Comparison of ENCODE assay signal across 8 mouse cellular contexts in genomic region chr7:127840886-127841285, GRCm38 (mm10). TPM values are rescaled to one million over a fixed set of nuclear protein-coding genes. Genes with fewer than 3 reads are reported as not detected.
A peak's percentile ranks its signal among the peaks of the same experiment; 100 is the strongest.
DNase-seq lines count a peak whose midpoint lies in the region; ATAC-seq and TF ChIP-seq lines count a peak whose summit lies in the region.

No protein-coding gene starts in this region.

- H3K9ac ChIP-seq in ES-E14 (ENCODE audit: insufficient read depth, low read depth, low read length, poor library complexity, severe bottlenecking): peak overlapping the region; percentile 72
- peak overlapping the region; percentile 73 for H3K9ac ChIP-seq in heart, postnatal 0 days (replicated peaks; ENCODE audit: low read depth, low read length)

- H3K9me3 ChIP-seq in ES-E14 (ENCODE audit: control insufficient read depth, insufficient read depth, low read depth, low read length): no peaks in the 10 kb centered on the region
- no peaks in the 10 kb centered on the region for H3K9me3 ChIP-seq in embryonic facial prominence, embryonic 10.5 days
- H3K9me3 ChIP-seq in heart, postnatal 0 days (replicated peaks; ENCODE audit: control insufficient read depth, low read length): no peaks in the 10 kb centered on the region
- H3K9me3 ChIP-seq in midbrain, embryonic 10.5 days (replicated peaks): no peaks in the 10 kb centered on the region

- peaks cover 2% of the 10 kb centered on the region; the same call in 1 of the 2 replicates for H3K36me3 ChIP-seq in ES-E14 (ENCODE audit: control insufficient read depth, insufficient read depth, low read length, poor library complexity, severe bottlenecking)
- peaks cover 16% of the 10 kb centered on the region for H3K36me3 ChIP-seq in embryonic facial prominence, embryonic 10.5 days (replicated peaks)
- H3K36me3 ChIP-seq in heart, postnatal 0 days (replicated peaks; ENCODE audit: control insufficient read depth, insufficient read depth, low read length): peaks cover 24% of the 10 kb centered on the region
- 0 out of 2 replicates have a peak, but pooled peaks cover 8% of the 10 kb centered on the region for H3K36me3 ChIP-seq in midbrain, embryonic 10.5 days

- no peaks in the 10 kb centered on the region for H3K27me3 ChIP-seq in embryonic facial prominence, embryonic 10.5 days (replicated peaks; ENCODE audit: low read depth, poor library complexity, severe bottlenecking)
- H3K27me3 ChIP-seq in heart, postnatal 0 days (ENCODE audit: control insufficient read depth, insufficient read depth, low read length): no peaks in the 10 kb centered on the region
- peaks cover 6% of the 10 kb centered on the region; the same call in 1 of the 2 replicates for H3K27me3 ChIP-seq in midbrain, embryonic 10.5 days (ENCODE audit: low read depth, poor library complexity, severe bottlenecking)

- H3K4me3 ChIP-seq in ES-E14 (ENCODE audit: insufficient read depth in 1 of 2, low read depth in 1 of 2, low read length in 2 of 2, poor library complexity in 1 of 2, severe bottlenecking in 1 of 2): peak overlapping the region; percentile 17 to 77; a peak in 3 of 4 replicates
- H3K4me3 ChIP-seq in embryonic facial prominence, embryonic 10.5 days: peak overlapping the region; percentile 77
- peak overlapping the region; percentile 86 for H3K4me3 ChIP-seq in heart, postnatal 0 days (ENCODE audit: low read depth, low read length)
- peak overlapping the region; percentile 83 for H3K4me3 ChIP-seq in midbrain, embryonic 10.5 days

- in situ Hi-C loops in ES-E14 (cut with MboI; ENCODE audit: low sequenced_read_pairs in 2 of 2, unreplicated experiment in 2 of 2): no loop called here

- intact Hi-C loops in left cerebral cortex, postnatal 14 days (cut with DNase I): no loop called here

- TF ChIP-seq CTCF in heart, postnatal 0 days (IDR thresholded peaks at IDR 0.05; ENCODE audit: low read depth): no peak

- no peak overlapping the region for H3K27ac ChIP-seq in ES-E14 (ENCODE audit: insufficient read depth, low read depth, low read length, poor library complexity, severe bottlenecking)
- H3K27ac ChIP-seq in embryonic facial prominence, embryonic 10.5 days (replicated peaks): peak overlapping the region; percentile 85
- H3K27ac ChIP-seq in heart, postnatal 0 days (ENCODE audit: low read depth): peak overlapping the region; percentile 91
- peak overlapping the region; percentile 86 for H3K27ac ChIP-seq in midbrain, embryonic 10.5 days (replicated peaks)

- peaks cover 0 to 3% of the 10 kb centered on the region in 2 experiments; a peak in 2 of 4 replicates for H3K4me1 ChIP-seq in ES-E14 (ENCODE audit: control insufficient read depth in 2 of 2, insufficient read depth in 2 of 2, low read length in 2 of 2, poor library complexity in 1 of 2)
- peaks cover 15% of the 10 kb centered on the region for H3K4me1 ChIP-seq in embryonic facial prominence, embryonic 10.5 days
- H3K4me1 ChIP-seq in heart, postnatal 0 days (ENCODE audit: control insufficient read depth, insufficient read depth): peaks cover 5% of the 10 kb centered on the region
- H3K4me1 ChIP-seq in midbrain, embryonic 10.5 days: peaks cover 21% of the 10 kb centered on the region

- ATAC-seq in heart, postnatal 0 days (ENCODE audit: insufficient read depth, low read depth): peak; percentile 19

- peak overlapping the region; percentile 96 for H3K4me2 ChIP-seq in heart, postnatal 0 days (ENCODE audit: low read depth, low read length)

- no peak for DNase-seq in ES-E14 (ENCODE audit: low read depth, low spot score)
- DNase-seq in adrenal gland, adult 2 months: peak; percentile 62
- no peak for DNase-seq in embryonic facial prominence, embryonic 10.5 days (ENCODE audit: low spot score)
- DNase-seq in heart, postnatal 0 days (ENCODE audit: low spot score): no peak
- peak; percentile 74 to 83 for DNase-seq in left cerebral cortex, postnatal 14 days (ENCODE audit: low spot score in 2 of 2)
- no peak for DNase-seq in midbrain, embryonic 10.5 days (ENCODE audit: low spot score)
- peak; percentile 38 to 48 for DNase-seq in spleen, postnatal 36 days (ENCODE audit: low spot score in 2 of 2)
- DNase-seq in layer of hippocampus, adult 9-10 months (ENCODE audit: low spot score): no peak

- no peak for TF ChIP-seq EP300 in heart, postnatal 0 days (IDR thresholded peaks at IDR 0.05; ENCODE audit: low read depth)

- WGBS in embryonic facial prominence, embryonic 10.5 days: 5% methylated on average over 15 of the region's 15 CpGs
- WGBS in heart, postnatal 0 days: 4% methylated on average over 15 of the region's 15 CpGs
- 5% methylated on average over 15 of the region's 15 CpGs for WGBS in midbrain, embryonic 10.5 days

TF ChIP-seq in ES-E14, 5 proteins besides CTCF, POLR2A, EP300 and RAD21:
- TF ChIP-seq MAFK (IDR thresholded peaks at IDR 0.05; ENCODE audit: insufficient read depth, low read depth, low read length) (peak; percentile 35; the same call in 1 of the 2 replicates), ZNF384 (IDR thresholded peaks at IDR 0.05; ENCODE audit: low read depth, low read length) (no peak), HCFC1 (IDR thresholded peaks at IDR 0.05; ENCODE audit: borderline replicate concordance, insufficient read depth, low read length) (no peak), CHD2 (IDR thresholded peaks at IDR 0.05; ENCODE audit: low read depth, low read length) (no peak), ZC3H11A (IDR thresholded peaks at IDR 0.05; ENCODE audit: borderline replicate concordance, low read depth, low read length) (no peak)

RNA-seq across cellular contexts. Expression of gene Stx1b, which starts 16.5 kb away (rescaled TPM):
- total RNA-seq in ES-E14 (2012; rRNA removed): 1.4 and 1.7 TPM in 2 replicates
- total RNA-seq in adrenal gland, adult 2 months (2021): 1 to 10 TPM; 5.0 to 6.9 TPM
- 8.5 and 11.4 TPM in 2 replicates for polyA plus RNA-seq in adrenal gland, adult 2 months (2012; rRNA removed)
- 4.7 and 6.5 TPM in 2 replicates for polyA plus RNA-seq in embryonic facial prominence, embryonic 10.5 days (2016; fragmentation: Nextera tagmentation; extraction: Ambion mirVana)
- 0.15 and 0.19 TPM in 2 replicates for total RNA-seq in heart, postnatal 0 days (2014; rRNA removed; ENCODE audit: low replicate concordance)
- 0.38 and 0.51 TPM in 2 replicates for polyA plus RNA-seq in heart, postnatal 0 days (2015; fragmentation: Nextera tagmentation; extraction: Ambion mirVana)
- total RNA-seq in left cerebral cortex, postnatal 14 days (2021): 100 to 1,000 TPM; 401 to 404 TPM
- 5.4 and 9.7 TPM in 2 replicates for polyA plus RNA-seq in midbrain, embryonic 10.5 days (2016; fragmentation: Nextera tagmentation; extraction: Ambion mirVana)

RNA-seq across cellular contexts. Expression of gene Stx4a, which starts 16.8 kb away (rescaled TPM):
- total RNA-seq in ES-E14 (2012; rRNA removed): 20.9 and 23.7 TPM in 2 replicates
- total RNA-seq in adrenal gland, adult 2 months (2021): 100 to 1,000 TPM in 1 of 2 experiments, 10 to 100 TPM in 1; 79.6 to 102 TPM
- 52.2 and 54.0 TPM in 2 replicates for polyA plus RNA-seq in adrenal gland, adult 2 months (2012; rRNA removed)
- polyA plus RNA-seq in embryonic facial prominence, embryonic 10.5 days (2016; fragmentation: Nextera tagmentation; extraction: Ambion mirVana): 22.5 and 29.3 TPM in 2 replicates
- 4.5 and 14.5 TPM in 2 replicates for total RNA-seq in heart, postnatal 0 days (2014; rRNA removed; ENCODE audit: low replicate concordance)
- 44.7 and 46.5 TPM in 2 replicates for polyA plus RNA-seq in heart, postnatal 0 days (2015; fragmentation: Nextera tagmentation; extraction: Ambion mirVana)
- total RNA-seq in left cerebral cortex, postnatal 14 days (2021): 10 to 100 TPM; 50.3 to 55.3 TPM
- 19.5 and 21.6 TPM in 2 replicates for polyA plus RNA-seq in midbrain, embryonic 10.5 days (2016; fragmentation: Nextera tagmentation; extraction: Ambion mirVana)

RNA-seq across cellular contexts. Expression of gene Zfp646, which starts 35.1 kb away (rescaled TPM):
- total RNA-seq in ES-E14 (2012; rRNA removed): 44.7 and 52.5 TPM in 2 replicates
- total RNA-seq in adrenal gland, adult 2 months (2021): 10 to 100 TPM; 28.9 to 33.1 TPM
- polyA plus RNA-seq in adrenal gland, adult 2 months (2012; rRNA removed): 14.1 and 15.9 TPM in 2 replicates
- 19.9 and 21.8 TPM in 2 replicates for polyA plus RNA-seq in embryonic facial prominence, embryonic 10.5 days (2016; fragmentation: Nextera tagmentation; extraction: Ambion mirVana)
- total RNA-seq in heart, postnatal 0 days (2014; rRNA removed; ENCODE audit: low replicate concordance): 19.5 and 25.4 TPM in 2 replicates
- 2.7 and 3.0 TPM in 2 replicates for polyA plus RNA-seq in heart, postnatal 0 days (2015; fragmentation: Nextera tagmentation; extraction: Ambion mirVana)
- total RNA-seq in left cerebral cortex, postnatal 14 days (2021): 10 to 100 TPM; 25.0 to 25.6 TPM
- polyA plus RNA-seq in midbrain, embryonic 10.5 days (2016; fragmentation: Nextera tagmentation; extraction: Ambion mirVana): 17.2 and 18.7 TPM in 2 replicates

RNA-seq across cellular contexts. Expression of gene Zfp668, which starts 35.7 kb away (rescaled TPM):
- 8.6 and 11.3 TPM in 2 replicates for total RNA-seq in ES-E14 (2012; rRNA removed)
- total RNA-seq in adrenal gland, adult 2 months (2021): 1 to 10 TPM; 7.2 to 9.7 TPM
- 8.1 and 10.3 TPM in 2 replicates for polyA plus RNA-seq in adrenal gland, adult 2 months (2012; rRNA removed)
- 42.5 and 49.1 TPM in 2 replicates for polyA plus RNA-seq in embryonic facial prominence, embryonic 10.5 days (2016; fragmentation: Nextera tagmentation; extraction: Ambion mirVana)
- total RNA-seq in heart, postnatal 0 days (2014; rRNA removed; ENCODE audit: low replicate concordance): 3.2 and 4.8 TPM in 2 replicates
- 6.1 and 7.1 TPM in 2 replicates for polyA plus RNA-seq in heart, postnatal 0 days (2015; fragmentation: Nextera tagmentation; extraction: Ambion mirVana)
- 10 to 100 TPM; 22.0 to 22.6 TPM for total RNA-seq in left cerebral cortex, postnatal 14 days (2021)
- polyA plus RNA-seq in midbrain, embryonic 10.5 days (2016; fragmentation: Nextera tagmentation; extraction: Ambion mirVana): 41.5 and 47.3 TPM in 2 replicates

RNA-seq across cellular contexts. Expression of gene Hsd3b7, which starts 40.5 kb away (rescaled TPM):
- total RNA-seq in ES-E14 (2012; rRNA removed): 14.7 and 22.5 TPM in 2 replicates
- total RNA-seq in adrenal gland, adult 2 months (2021): 10 to 100 TPM; 45.5 to 46.2 TPM
- polyA plus RNA-seq in adrenal gland, adult 2 months (2012; rRNA removed): 83.9 and 86.5 TPM in 2 replicates
- polyA plus RNA-seq in embryonic facial prominence, embryonic 10.5 days (2016; fragmentation: Nextera tagmentation; extraction: Ambion mirVana): 6.8 and 8.0 TPM in 2 replicates
- 36.1 and 47.4 TPM in 2 replicates for total RNA-seq in heart, postnatal 0 days (2014; rRNA removed; ENCODE audit: low replicate concordance)
- polyA plus RNA-seq in heart, postnatal 0 days (2015; fragmentation: Nextera tagmentation; extraction: Ambion mirVana): 23.3 and 27.4 TPM in 2 replicates
- 1 to 10 TPM; 4.8 to 6.0 TPM for total RNA-seq in left cerebral cortex, postnatal 14 days (2021)
- polyA plus RNA-seq in midbrain, embryonic 10.5 days (2016; fragmentation: Nextera tagmentation; extraction: Ambion mirVana): 5.0 and 7.2 TPM in 2 replicates

Comparison
In these comparisons a context has a peak if more than half of its experiments do, and no peak if none do; other contexts are left out.
1. DNase-seq: peak in adrenal gland, adult 2 months (single experiment), left cerebral cortex, postnatal 14 days (2 of 2) and spleen, postnatal 36 days (2 of 2); none in ES-E14 (single experiment), embryonic facial prominence, embryonic 10.5 days (single experiment), heart, postnatal 0 days (single experiment), midbrain, embryonic 10.5 days (single experiment) and layer of hippocampus, adult 9-10 months (single experiment).
2. RNA of gene Stx1b, which starts 16.5 kb away (total RNA-seq): 401 to 404 TPM in left cerebral cortex, postnatal 14 days; 5.0 to 6.9 TPM in adrenal gland, adult 2 months, 1.4 to 1.7 TPM in ES-E14 and 0.15 to 0.19 TPM in heart, postnatal 0 days; every median in the first group is over 10 times any median in the second.
3. Peak in every context shown above with its lines, with median percentiles within 50 percentile points of each other: H3K4me3 ChIP-seq.